Mouse (Mus musculus): ENCODE results near the gene Sash3. TPM values are rescaled to one million over a fixed set of nuclear protein-coding genes. Genes with fewer than 3 reads are reported as not detected.

The Sash3 gene
- total RNA-seq (2021), result 1 to 10 TPM; 1.8 to 2.6 TPM
- long read RNA-seq, experiment 1, partial matches to known transcripts, result 0 of 3 reads
- long read RNA-seq, experiment 1, other reads (novel, unspliced or antisense), result 2 of 3 reads
- long read RNA-seq, experiment 2, partial matches to known transcripts, result 3 of 4 reads
- long read RNA-seq, experiment 2, other reads (novel, unspliced or antisense), result 1 of 4 reads

- no peak for DNase-seq (ENCODE audit: low spot score in 2 of 2)
Observed at GRCm38 (mm10) chrX:48146262-48146661, at the start of gene Sash3. Gene Sash3 (plus strand): TSS chrX:48146436.

DNA sequence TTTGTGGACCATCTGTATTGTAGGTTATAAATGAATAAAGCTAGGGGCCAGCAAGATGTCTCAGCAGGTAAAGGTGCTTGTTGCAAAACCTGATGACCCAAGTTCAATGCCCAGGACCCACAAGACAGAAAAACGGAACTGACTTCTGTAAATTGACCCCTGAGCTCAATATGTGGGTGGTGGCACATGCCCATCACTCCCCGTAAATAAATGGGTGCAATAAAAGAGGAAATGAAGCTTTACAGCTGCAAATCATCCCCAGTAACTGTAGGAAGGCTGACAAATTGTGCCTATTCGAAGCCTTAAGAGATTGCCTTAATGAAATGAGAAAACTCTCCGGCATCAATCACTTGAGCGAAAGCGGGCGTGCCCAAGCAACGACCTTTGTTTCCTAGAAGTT lies 49.7 kb upstream of the Sash3 start:
- no peak for DNase-seq (ENCODE audit: low spot score in 2 of 2)

DNA sequence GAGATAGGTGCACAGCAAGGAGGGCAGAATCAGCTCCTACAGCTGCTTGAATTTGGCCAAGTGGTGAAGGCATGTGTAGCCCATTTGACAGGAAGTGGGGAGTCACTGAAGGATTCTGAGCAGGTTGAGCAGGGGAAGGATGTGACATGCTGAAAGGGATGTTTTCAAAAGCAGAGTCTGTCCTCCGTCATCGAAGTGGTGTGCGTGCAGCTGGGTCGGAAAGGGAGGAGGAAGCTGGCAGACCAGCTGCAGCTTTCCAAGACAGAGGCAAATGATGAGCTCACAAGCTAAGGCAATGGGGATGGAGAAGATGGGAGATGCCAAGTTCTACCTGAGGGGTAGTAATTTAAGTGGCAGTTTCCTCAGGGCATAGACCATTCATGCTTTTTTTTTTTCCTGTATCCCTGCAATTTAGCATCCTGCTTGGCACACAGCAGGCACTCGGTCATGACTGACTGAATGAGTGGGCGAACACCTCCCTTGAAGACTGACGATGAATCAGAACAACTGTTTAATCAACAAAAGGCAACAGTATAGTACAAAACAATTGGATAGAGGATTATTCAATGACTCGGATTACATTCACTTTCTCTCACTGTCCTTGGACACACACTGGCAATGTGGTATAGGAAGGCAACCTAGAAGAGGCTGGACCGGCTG lies 47.6 kb upstream of the Sash3 start:
- DNase-seq (ENCODE audit: low spot score in 2 of 2), result no peak

DNA sequence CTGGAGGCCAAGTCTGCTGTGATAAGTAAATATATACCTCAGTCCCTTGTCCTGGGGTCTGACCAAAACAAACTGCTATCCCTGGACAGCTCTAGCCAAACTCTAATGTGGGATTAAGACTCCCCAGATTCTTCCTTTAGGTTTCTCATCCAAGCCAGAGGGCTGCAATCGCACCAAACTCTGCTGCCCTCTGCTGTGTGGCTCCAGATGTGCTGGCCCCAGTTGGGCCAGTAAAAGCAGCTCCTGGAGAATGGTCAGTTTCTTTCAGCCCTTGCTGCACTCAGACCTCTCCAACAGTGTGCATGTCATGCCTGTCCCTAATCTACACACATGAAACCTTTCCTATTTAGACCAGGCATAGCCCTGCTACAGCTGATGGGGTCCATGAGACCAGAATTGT lies 46.4 kb upstream of the Sash3 start:
- DNase-seq (ENCODE audit: low spot score in 2 of 2), result no peak

- DNase-seq (ENCODE audit: low spot score in 2 of 2), result no peak
Observed at GRCm38 (mm10) chrX:48103256-48103655, 43.0 kb upstream of the Sash3 start.

DNA sequence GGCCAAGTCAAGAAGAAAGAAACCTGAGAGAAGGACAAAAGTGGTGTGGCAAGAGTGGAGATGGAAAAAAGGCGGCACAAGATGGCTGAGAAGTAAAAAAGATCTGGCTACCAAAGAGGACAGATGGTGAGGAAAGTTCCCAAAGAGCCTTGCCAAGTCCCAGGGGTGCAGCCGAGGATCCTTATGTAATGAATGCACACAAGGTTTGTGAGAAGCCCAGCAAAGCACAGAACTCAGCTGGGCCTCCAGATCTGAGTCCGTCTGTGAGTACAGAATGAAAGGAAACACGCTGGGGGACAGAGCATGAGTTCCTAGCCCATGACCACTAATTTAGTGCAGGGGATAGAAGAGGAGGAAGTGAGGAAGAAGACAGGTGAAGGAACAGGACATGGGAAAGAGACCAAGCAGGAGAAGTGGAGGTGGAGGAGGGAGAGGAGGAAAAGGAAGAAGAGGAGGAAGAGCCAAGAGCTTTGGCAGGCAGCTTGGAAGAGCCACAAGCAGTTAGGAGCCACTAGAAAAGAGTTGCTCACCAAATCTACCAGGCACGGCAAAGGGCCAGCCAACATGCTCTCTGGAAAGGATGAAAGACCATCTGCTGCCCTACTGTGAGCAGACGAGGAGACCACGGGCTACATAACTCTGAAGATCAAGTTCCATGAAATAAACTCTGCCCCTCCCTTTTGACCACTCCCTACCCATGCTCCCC lies 41.3 kb upstream of the Sash3 start:
- DNase-seq (ENCODE audit: low spot score in 2 of 2), result no peak

DNA sequence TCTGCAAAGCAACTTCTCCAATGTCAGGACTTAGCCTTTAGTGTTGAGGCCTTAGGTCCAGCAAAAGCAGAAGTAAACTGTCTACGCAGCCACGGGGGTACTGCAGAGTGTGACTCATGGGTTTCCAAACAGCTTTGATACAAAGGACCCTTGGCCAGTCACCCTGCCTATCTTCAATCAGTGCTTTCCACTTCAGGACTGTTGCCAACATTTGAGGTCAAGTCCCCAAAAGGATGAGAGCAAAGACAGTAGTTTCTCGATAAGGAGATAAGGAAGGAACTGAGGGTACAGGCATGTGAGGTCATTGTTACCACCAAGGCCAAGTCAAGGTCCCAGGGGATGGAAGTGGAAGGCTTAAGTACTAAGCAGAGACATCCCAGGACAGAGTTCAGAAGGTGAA lies 40.0 kb upstream of the Sash3 start:
- DNase-seq (ENCODE audit: low spot score in 2 of 2), result no peak

DNA sequence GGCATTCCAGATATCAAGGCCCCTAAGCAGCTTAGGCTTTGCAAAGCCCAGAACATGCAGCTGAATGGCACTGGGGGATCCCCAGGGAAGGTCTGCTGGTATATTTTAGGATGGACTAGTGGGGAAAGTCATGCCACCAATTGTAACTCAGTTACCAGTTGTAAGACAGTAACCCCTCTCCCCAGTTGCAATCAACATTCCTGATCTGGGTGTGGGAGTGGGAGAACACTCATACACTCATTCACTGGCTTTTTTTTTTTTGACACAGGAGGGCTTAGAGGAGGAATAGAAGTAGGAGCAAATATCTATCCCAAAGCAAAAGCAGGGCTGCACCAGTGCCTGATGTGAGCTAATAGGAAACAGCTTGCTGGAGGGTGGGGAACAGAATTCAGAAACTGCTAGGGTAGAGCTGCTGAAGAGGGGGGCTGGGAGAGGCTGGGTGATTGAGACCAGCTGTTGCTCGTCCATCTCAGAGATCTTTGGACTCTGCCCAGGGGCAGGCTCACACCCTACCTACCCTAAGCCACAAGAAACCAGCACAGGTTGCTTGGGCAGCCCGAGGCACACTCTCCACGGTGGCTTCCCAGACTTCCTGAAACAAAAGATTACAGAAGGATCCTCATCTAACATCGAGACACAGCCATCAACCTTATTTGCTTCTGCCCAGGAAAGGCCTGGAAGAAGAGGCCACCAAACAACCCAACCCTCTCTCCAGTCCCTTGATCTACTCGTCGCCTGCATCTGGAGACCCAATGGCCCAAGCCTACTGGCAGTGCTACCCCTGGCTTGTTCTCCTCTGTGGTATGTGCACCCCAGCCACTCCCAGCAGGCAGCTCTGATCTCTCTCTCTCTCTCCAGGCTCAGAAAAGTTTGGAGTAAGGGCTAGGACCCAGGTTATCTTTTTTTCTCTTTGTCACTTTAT lies 37.6 kb upstream of the Sash3 start, which contains the start of gene Xpnpep2:
Xpnpep2 (plus strand) TSS at position 332 of the 922 bp plus-strand sequence.
- DNase-seq (ENCODE audit: low spot score in 2 of 2), result no peak

- DNase-seq (ENCODE audit: low spot score in 2 of 2), result no peak
Observed at GRCm38 (mm10) chrX:48109316-48109655, 37.0 kb upstream of the Sash3 start.

- no peak for DNase-seq (ENCODE audit: low spot score in 2 of 2)
Observed at GRCm38 (mm10) chrX:48119294-48119693, 26.9 kb upstream of the Sash3 start.

DNA sequence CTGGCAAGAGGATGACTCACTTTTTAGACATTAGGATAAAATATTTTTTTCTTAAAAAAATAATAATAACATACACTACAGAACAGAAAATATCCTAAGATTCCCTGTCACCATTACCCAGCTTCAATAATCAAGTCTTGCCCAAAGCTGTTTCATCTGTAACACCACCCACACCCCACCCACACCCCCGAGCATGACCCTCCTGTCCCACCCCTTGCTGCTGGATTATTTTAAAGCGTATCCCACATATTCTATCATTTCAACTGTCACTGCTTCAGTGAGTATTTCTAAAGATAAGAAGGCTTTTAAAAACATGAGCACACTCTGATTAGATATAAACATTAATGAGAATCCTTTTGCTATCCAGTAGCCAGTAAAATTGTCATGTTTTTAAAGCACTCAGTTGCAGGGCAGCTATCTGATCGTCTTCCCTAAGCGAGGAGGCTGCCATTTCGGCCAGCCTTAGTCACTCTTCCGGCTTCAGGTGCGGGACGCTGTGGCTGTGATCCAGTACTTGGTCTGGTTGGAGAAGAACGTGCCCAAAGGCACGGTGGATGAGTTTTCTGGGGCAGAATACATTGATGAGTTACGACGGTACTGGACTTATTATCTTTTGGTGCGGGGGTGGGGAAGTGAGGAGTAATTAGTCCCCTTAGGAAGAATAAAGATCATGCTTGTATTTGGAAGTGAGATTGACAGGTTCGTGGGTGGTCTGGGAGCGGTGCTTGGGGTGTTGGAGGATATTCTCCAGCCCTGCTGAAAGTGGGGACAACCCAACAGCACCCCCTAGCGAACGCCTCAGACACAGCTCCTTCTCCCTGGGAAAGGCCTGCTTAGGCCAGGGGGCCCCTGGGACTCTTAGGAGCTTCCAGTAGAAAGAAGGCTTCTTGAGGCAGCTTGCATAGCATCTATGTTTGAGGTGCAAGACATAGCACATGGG lies 21.8 kb upstream of the Sash3 start:
- DNase-seq (ENCODE audit: low spot score in 2 of 2), result peak; percentile 22 to 24

DNA sequence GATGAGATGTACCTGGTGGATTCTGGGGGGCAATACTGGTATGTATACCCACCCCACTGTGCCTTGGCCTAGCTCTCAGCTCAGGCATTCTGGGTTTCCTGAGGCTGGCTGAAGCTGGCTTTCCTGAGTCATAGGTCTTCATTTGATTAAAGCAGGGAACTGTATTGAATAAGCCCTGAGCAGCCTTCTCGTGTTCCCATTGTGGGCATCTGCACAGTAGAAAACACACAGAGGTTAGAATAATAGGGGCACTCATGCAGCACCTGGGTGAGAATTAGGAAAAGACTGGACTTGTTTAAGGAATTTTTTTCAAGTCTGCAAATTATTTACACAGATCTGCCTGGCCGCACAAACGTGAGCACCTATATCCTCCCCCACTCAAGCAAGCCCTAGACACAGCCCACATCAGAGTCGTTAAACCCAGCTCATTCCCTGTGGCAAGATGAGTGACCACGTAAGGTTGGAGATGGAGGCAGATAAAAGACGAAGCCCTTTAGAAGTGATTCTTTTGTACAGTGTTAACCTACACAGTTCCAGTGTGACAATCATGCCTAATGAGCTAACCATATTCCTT lies 19.2 kb upstream of the Sash3 start:
- DNase-seq (ENCODE audit: low spot score in 2 of 2), result no peak

- DNase-seq (ENCODE audit: low spot score in 2 of 2), result no peak
Observed at GRCm38 (mm10) chrX:48127502-48128218, 18.6 kb upstream of the Sash3 start.

- DNase-seq (ENCODE audit: low spot score in 2 of 2), result no peak
Observed at GRCm38 (mm10) chrX:48129167-48129566, 17.1 kb upstream of the Sash3 start.

GRCm38 (mm10) chrX:48136935-48137334 lies 9.3 kb upstream of the Sash3 start:
- DNase-seq (ENCODE audit: low spot score in 2 of 2), result no peak

DNA sequence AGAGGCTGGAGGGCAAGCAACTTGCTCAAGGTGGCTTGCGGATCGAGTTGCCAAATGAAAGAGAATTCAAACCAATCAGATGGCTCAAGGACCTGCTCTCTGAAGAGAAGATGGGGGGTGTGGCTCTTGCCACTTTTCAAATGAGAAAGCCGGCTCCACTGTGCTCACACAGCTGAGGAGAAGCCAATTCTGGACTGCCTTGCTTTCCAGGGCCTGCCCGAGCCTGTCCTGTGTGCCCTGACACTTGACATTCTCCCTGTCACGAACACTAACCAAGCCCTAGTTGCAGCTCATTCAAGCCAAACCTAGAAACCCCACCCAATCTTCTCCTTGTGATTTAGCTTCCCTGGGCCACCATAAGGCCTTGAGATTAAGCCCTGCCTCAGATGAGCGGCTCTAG lies 8.2 kb upstream of the Sash3 start:
- DNase-seq (ENCODE audit: low spot score in 2 of 2), result no peak

GRCm38 (mm10) chrX:48138539-48139275 lies 7.5 kb upstream of the Sash3 start:
- DNase-seq (ENCODE audit: low spot score in 2 of 2), result no peak

DNA sequence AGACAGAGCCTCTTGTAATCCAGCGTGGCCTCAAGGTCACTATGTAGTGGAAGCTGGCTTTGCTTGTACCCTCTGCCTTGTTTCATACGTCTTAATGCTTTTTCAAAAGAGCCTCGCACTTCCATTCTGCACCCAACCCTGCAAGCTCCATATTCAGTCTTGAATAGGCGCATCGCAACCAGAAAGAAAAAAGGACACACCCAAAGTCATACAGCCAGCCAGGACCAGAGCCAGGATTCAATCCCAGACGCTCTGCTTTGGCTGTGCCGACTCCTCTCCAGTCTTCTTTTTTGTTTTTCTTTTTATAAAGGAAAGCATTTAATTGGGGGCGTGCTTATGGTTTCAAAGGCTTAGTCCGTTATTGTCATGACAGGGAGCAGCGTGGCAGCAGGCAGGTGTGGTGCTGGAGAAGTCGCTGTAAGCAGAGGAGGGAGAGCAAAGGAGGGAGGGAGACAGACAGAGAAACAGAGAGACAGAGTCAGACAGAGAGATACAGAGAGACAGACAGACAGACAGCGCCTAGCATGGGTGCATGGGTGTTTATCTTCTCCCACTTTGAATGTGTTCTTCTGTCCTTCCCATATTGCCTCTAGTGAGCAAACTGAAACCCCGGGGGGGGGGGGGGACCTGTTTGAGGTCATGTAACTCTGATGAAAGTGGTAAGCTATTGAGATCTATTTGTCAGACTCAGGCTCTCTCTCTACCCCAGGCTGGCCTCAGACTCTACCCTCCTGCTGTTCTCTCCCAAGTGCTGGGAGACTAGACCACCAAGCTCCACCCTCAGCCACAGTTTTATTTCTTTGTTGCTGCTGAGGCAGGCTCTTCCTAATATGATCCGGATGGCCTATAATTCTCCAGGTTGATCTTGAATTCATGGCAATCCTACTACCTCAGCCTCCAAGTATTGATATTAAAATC lies 6.6 kb upstream of the Sash3 start:
- DNase-seq (ENCODE audit: low spot score in 2 of 2), result no peak
